Mouse (Mus musculus) skeletal muscle tissue, adult 2 months (tissue): Measurements from ENCODE around the gene Otud7b.
"Not testable (repeated sequence)": the region's sequence is repeated elsewhere in the genome, so short reads cannot be mapped to it uniquely, and the experiment has no call there.

Experiments used
- DNase-seq: peaks from one replicate; pipeline ENCODE4 v3.0.0-alpha.2; 2012; ENCODE audit warnings: low read depth, low spot score

Gene Otud7b

GRCm38 (mm10) chr3:96178902-96179301 is 74.6 kb downstream of the Otud7b start:
- no peak for DNase-seq

- peak; percentile 58 for DNase-seq
These were observed 75.2 kb downstream of the Otud7b start for GRCm38 (mm10) chr3:96179531-96179930.

- DNase-seq = no peak
These were observed 76.6 kb downstream of the Otud7b start, which contains the start of gene Sv2a for GRCm38 (mm10) chr3:96180727-96181477. TSS of gene Sv2a (plus strand) at chr3:96181151.

GRCm38 (mm10) chr3:96181510-96182381 is 77.4 kb downstream of the Otud7b start:
- no peak for DNase-seq

- no peak for DNase-seq
These were observed 78.1 kb downstream of the Otud7b start for GRCm38 (mm10) chr3:96182382-96182776.

- DNase-seq = no peak
These were observed 88.7 kb downstream of the Otud7b start for GRCm38 (mm10) chr3:96192977-96193376.

- no peak for DNase-seq
These were observed 90.6 kb downstream of the Otud7b start for GRCm38 (mm10) chr3:96194966-96195365.

- no peak for DNase-seq
These were observed 91.4 kb downstream of the Otud7b start for GRCm38 (mm10) chr3:96195616-96196313.

GRCm38 (mm10) chr3:96196437-96197128 is 92.3 kb downstream of the Otud7b start:
- DNase-seq = no peak

GRCm38 (mm10) chr3:96197129-96197749 is 92.9 kb downstream of the Otud7b start:
- DNase-seq = peak; percentile 83

- no peak for DNase-seq
These were observed 93.9 kb downstream of the Otud7b start for GRCm38 (mm10) chr3:96198181-96198580.

GRCm38 (mm10) chr3:96198601-96199251 is 94.4 kb downstream of the Otud7b start:
- DNase-seq = not testable (repeated sequence)

- no peak for DNase-seq
These were observed 95.4 kb downstream of the Otud7b start for GRCm38 (mm10) chr3:96199731-96200130.

GRCm38 (mm10) chr3:96207819-96208218 is 103.5 kb downstream of the Otud7b start:
- no peak for DNase-seq

GRCm38 (mm10) chr3:96209242-96209641 is 104.9 kb downstream of the Otud7b start:
- no peak for DNase-seq
